Mouse (Mus musculus): ENCODE results near the gene Serpinb1a. TPM values are rescaled to one million over a fixed set of nuclear protein-coding genes. Genes with fewer than 3 reads are reported as not detected.

The Serpinb1a gene
- polyA plus RNA-seq, 2 experiments: 8.0 to 32.4 TPM

- TF ChIP-seq CTCF (IDR thresholded peaks at IDR 0.05; ENCODE audit: low read depth): peak; percentile 48; the same call in 1 of the 2 replicates
- no peak for TF ChIP-seq EP300 (IDR thresholded peaks at IDR 0.05; ENCODE audit: low read depth)
- Histone ChIP-seq H3K27me3 (ENCODE audit: control insufficient read depth, insufficient read depth, low read length) (no peaks in the 10 kb centered on the region), H3K4me1 (replicated peaks; ENCODE audit: control insufficient read depth in 2 of 2, insufficient read depth in 2 of 2, low read length in 1 of 2) (peaks cover 5 to 6% of the 10 kb centered on the region in 2 experiments; a peak in 3 of 4 replicates), H3K4me2 (ENCODE audit: low read depth) (peak within 1 kb of the TSS; percentile 98), H3K27ac (peak within 1 kb of the TSS; percentile 30), H3K9ac (replicated peaks) (peak within 1 kb of the TSS; percentile 82), H3K9me3 (ENCODE audit: control insufficient read depth, low read length) (no peaks in the 10 kb centered on the region), H3K36me3 (replicated peaks; ENCODE audit: control insufficient read depth, insufficient read depth, low read depth) (peaks cover 3% of the 10 kb centered on the region), H3K4me3 (ENCODE audit: insufficient read depth in 1 of 2, low read depth in 2 of 2, low read length in 2 of 2) (peak within 1 kb of the TSS; percentile 71 to 95)
- WGBS (ENCODE audit: insufficient replicate concordance): under 1% methylated on average over 51 of the region's 51 CpGs
- DNase-seq (ENCODE audit: low read depth in 3 of 3, low spot score in 3 of 3) (peak; percentile 96 to 97 (median 96)), ATAC-seq (ENCODE audit: insufficient read depth) (peak; percentile 93)
Measured at GRCm38 (mm10) chr13:32801693-32802221, 49.2 kb downstream of the Serpinb1a start, which contains the start of gene Wrnip1. Gene Wrnip1 (plus strand): TSS chr13:32802038.

GRCm38 (mm10) chr13:32800859-32801258 lies 50.1 kb downstream of the Serpinb1a start:
- TF ChIP-seq EP300 (IDR thresholded peaks at IDR 0.05; ENCODE audit: low read depth) (no peak), CTCF (IDR thresholded peaks at IDR 0.05; ENCODE audit: low read depth) (peak; percentile 39)
- H3K27me3 ChIP-seq (ENCODE audit: control insufficient read depth, insufficient read depth, low read length): no peaks in the 10 kb centered on the region
- H3K9me3 ChIP-seq (ENCODE audit: control insufficient read depth, low read length): no peaks in the 10 kb centered on the region
- H3K4me1 ChIP-seq (replicated peaks; ENCODE audit: control insufficient read depth in 2 of 2, insufficient read depth in 2 of 2, low read length in 1 of 2): peaks cover 5 to 6% of the 10 kb centered on the region in 2 experiments; a peak in 3 of 4 replicates
- DNase-seq (ENCODE audit: low read depth in 3 of 3, low spot score in 3 of 3) (peak; percentile 32 to 41 (median 33)), ATAC-seq (ENCODE audit: insufficient read depth) (no peak)
- H3K4me2 ChIP-seq (ENCODE audit: low read depth): peak overlapping the region; percentile 98
- no peaks in the 10 kb centered on the region for H3K36me3 ChIP-seq (replicated peaks; ENCODE audit: control insufficient read depth, insufficient read depth, low read depth)
- H3K27ac ChIP-seq: no peak overlapping the region
- peak overlapping the region; percentile 69; the same call in 1 of the 2 replicates for H3K9ac ChIP-seq (replicated peaks)
- H3K4me3 ChIP-seq (ENCODE audit: insufficient read depth in 1 of 2, low read depth in 2 of 2, low read length in 2 of 2): peak overlapping the region in 1 of 2 experiments; percentile 95; a peak in 2 of 4 replicates

GRCm38 (mm10) chr13:32799131-32799530 lies 51.9 kb downstream of the Serpinb1a start:
- TF ChIP-seq EP300 (IDR thresholded peaks at IDR 0.05; ENCODE audit: low read depth): no peak
- no peak for TF ChIP-seq CTCF (IDR thresholded peaks at IDR 0.05; ENCODE audit: low read depth)
- peak in 1 of 3 experiments; percentile 3 for DNase-seq (ENCODE audit: low read depth in 3 of 3, low spot score in 3 of 3)
- no peak overlapping the region for H3K9ac ChIP-seq (replicated peaks)
- H3K4me3 ChIP-seq (ENCODE audit: insufficient read depth in 1 of 2, low read depth in 2 of 2, low read length in 2 of 2): no peak overlapping the region
- WGBS (ENCODE audit: insufficient replicate concordance): 48% methylated on average over 2 of the region's 2 CpGs
- H3K27ac ChIP-seq: no peak overlapping the region
- ATAC-seq (ENCODE audit: insufficient read depth): no peak
- H3K9me3 ChIP-seq (ENCODE audit: control insufficient read depth, low read length): no peaks in the 10 kb centered on the region
- no peaks in the 10 kb centered on the region for H3K36me3 ChIP-seq (replicated peaks; ENCODE audit: control insufficient read depth, insufficient read depth, low read depth)
- H3K4me2 ChIP-seq (ENCODE audit: low read depth): no peak overlapping the region
- H3K27me3 ChIP-seq (ENCODE audit: control insufficient read depth, insufficient read depth, low read length): no peaks in the 10 kb centered on the region
- peaks cover 5 to 7% of the 10 kb centered on the region in 2 experiments for H3K4me1 ChIP-seq (replicated peaks; ENCODE audit: control insufficient read depth in 2 of 2, insufficient read depth in 2 of 2, low read length in 1 of 2)

- no peaks in the 10 kb centered on the region for H3K27me3 ChIP-seq (ENCODE audit: control insufficient read depth, insufficient read depth, low read length)
- H3K4me1 ChIP-seq (replicated peaks; ENCODE audit: control insufficient read depth in 2 of 2, insufficient read depth in 2 of 2, low read length in 1 of 2): peaks cover 0 to 3% of the 10 kb centered on the region in 2 experiments; a peak in 1 of 4 replicates
- TF ChIP-seq CTCF (IDR thresholded peaks at IDR 0.05; ENCODE audit: low read depth) (no peak), EP300 (IDR thresholded peaks at IDR 0.05; ENCODE audit: low read depth) (no peak)
- H3K4me3 ChIP-seq (ENCODE audit: insufficient read depth in 1 of 2, low read depth in 2 of 2, low read length in 2 of 2): no peak overlapping the region
- ATAC-seq (ENCODE audit: insufficient read depth) (no peak), DNase-seq (ENCODE audit: low read depth in 3 of 3, low spot score in 3 of 3) (no peak)
- no peaks in the 10 kb centered on the region for H3K9me3 ChIP-seq (ENCODE audit: control insufficient read depth, low read length)
- no peak overlapping the region for H3K9ac ChIP-seq (replicated peaks)
- no peak overlapping the region for H3K4me2 ChIP-seq (ENCODE audit: low read depth)
- no peak overlapping the region for H3K27ac ChIP-seq
- WGBS (ENCODE audit: insufficient replicate concordance): 69% methylated on average over 1 of the region's 1 CpGs
- H3K36me3 ChIP-seq (replicated peaks; ENCODE audit: control insufficient read depth, insufficient read depth, low read depth): no peaks in the 10 kb centered on the region
Measured at GRCm38 (mm10) chr13:32797085-32797484, 53.9 kb downstream of the Serpinb1a start.

- ATAC-seq (ENCODE audit: insufficient read depth) (no peak), DNase-seq (ENCODE audit: low read depth in 3 of 3, low spot score in 3 of 3) (no peak)
- TF ChIP-seq EP300 (IDR thresholded peaks at IDR 0.05; ENCODE audit: low read depth) (no peak), CTCF (IDR thresholded peaks at IDR 0.05; ENCODE audit: low read depth) (no peak)
- H3K27ac ChIP-seq: no peak overlapping the region
- H3K9me3 ChIP-seq (ENCODE audit: control insufficient read depth, low read length): no peaks in the 10 kb centered on the region
- H3K36me3 ChIP-seq (replicated peaks; ENCODE audit: control insufficient read depth, insufficient read depth, low read depth): no peaks in the 10 kb centered on the region
- 70% methylated on average over 5 of the region's 5 CpGs for WGBS (ENCODE audit: insufficient replicate concordance)
- no peaks in the 10 kb centered on the region for H3K27me3 ChIP-seq (ENCODE audit: control insufficient read depth, insufficient read depth, low read length)
- peaks cover 0 to 1% of the 10 kb centered on the region in 2 experiments; a peak in 1 of 4 replicates for H3K4me1 ChIP-seq (replicated peaks; ENCODE audit: control insufficient read depth in 2 of 2, insufficient read depth in 2 of 2, low read length in 1 of 2)
- no peak overlapping the region for H3K9ac ChIP-seq (replicated peaks)
- no peak overlapping the region for H3K4me2 ChIP-seq (ENCODE audit: low read depth)
- H3K4me3 ChIP-seq (ENCODE audit: insufficient read depth in 1 of 2, low read depth in 2 of 2, low read length in 2 of 2): no peak overlapping the region
Measured at GRCm38 (mm10) chr13:32795166-32795565, 55.8 kb downstream of the Serpinb1a start.
